Mouse (Mus musculus) cortical plate, adult 2 months (tissue): ENCODE results near the gene Nek8. TPM values are rescaled to one million over a fixed set of nuclear protein-coding genes. Genes with fewer than 3 reads are reported as not detected.

Experiments used
- H3K27ac ChIP-seq: fragments of 200-500 bp; 2 replicates; pipeline ENCODE4 v1.5.1; 2012; ENCODE audit warnings: low read length, control low read depth, inconsistent platforms; ENCODE audit not compliant: insufficient read depth
- H3K4me1 ChIP-seq: fragments of 200-500 bp; 2 replicates; pipeline ENCODE4 v1.6.1; 2011; ENCODE audit warnings: low read length; ENCODE audit not compliant: control insufficient read depth, insufficient read depth
- H3K4me3 ChIP-seq: fragments of 200-500 bp; 2 replicates; pipeline ENCODE4 v1.5.1; 2011; ENCODE audit warnings: mild to moderate bottlenecking, low read length, control low read depth; ENCODE audit not compliant: insufficient read depth
- CTCF ChIP-seq: fragments of 200-500 bp; IDR thresholded peaks from 2 replicates; pipeline ENCODE4 v1.5.1; 2011; ENCODE audit warnings: mild to moderate bottlenecking, control low read depth, low read length; ENCODE audit not compliant: insufficient read depth; ENCODE audit errors: extremely low read depth
- POLR2A ChIP-seq: fragments of 200-500 bp; IDR thresholded peaks from 2 replicates; pipeline ENCODE4 v1.6.1; 2011; ENCODE audit warnings: mild to moderate bottlenecking, low read length, control low read depth; ENCODE audit not compliant: insufficient read depth; ENCODE audit errors: extremely low read depth
- polyA plus RNA-seq: library from polyadenylated mRNA; depleted of rRNA; stranded (reverse); fragments of >200 nt; gene quantifications from 2 replicates; pipeline ENCODE4 v1.2.3, GENCODE M21; 2012

Gene Nek8
- polyA plus RNA-seq, 1 experiment = 6.2 TPM

GRCm38 (mm10) chr11:78183884-78184514 is 7.5 kb upstream of the Nek8 start:
- no peak overlapping the region; the same call in 1 of the 2 replicates for H3K4me3 ChIP-seq
- H3K4me1 ChIP-seq = no peaks in the 10 kb centered on the region
- no peak overlapping the region for H3K27ac ChIP-seq
- TF ChIP-seq CTCF (no peak), POLR2A (no peak)

GRCm38 (mm10) chr11:78182961-78183844 is 6.7 kb upstream of the Nek8 start, which contains the start of gene Rpl23a:
Gene Rpl23a (minus strand): TSS chr11:78183584.
- Histone ChIP-seq H3K27ac (peak within 1 kb of the TSS; percentile 57), H3K4me1 (no peaks in the 10 kb centered on the region), H3K4me3 (peak within 1 kb of the TSS; percentile 55)
- TF ChIP-seq POLR2A (peak; percentile 99), CTCF (0 out of 2 replicates have a peak, but pooled peaks have one; percentile 8)

DNA sequence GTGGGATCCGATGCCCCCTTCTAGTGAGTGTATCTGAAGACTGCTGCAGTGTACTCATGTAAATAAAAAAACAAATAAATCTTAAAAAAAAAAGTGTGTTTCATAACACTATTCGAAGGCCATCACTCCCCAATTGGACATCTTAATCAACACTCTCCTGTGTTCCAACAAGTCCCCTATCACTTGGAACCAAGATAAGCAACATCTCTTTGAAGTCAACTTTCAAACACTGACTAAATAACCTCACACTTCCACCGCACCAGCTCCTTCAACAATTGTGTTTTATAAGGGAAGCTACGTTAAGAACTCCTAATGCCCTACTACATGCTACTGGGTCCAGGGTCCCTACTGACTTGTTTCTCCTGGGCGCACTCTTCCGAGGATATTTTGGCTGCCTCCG is 6.0 kb upstream of the Nek8 start:
- 0 out of 2 replicates have a peak, but pooled peaks cover 2% of the 10 kb centered on the region for H3K4me1 ChIP-seq
- no peak overlapping the region for H3K27ac ChIP-seq
- peak overlapping the region; percentile 55 for H3K4me3 ChIP-seq
- no peak for TF ChIP-seq CTCF

GRCm38 (mm10) chr11:78181830-78182357 is 5.4 kb upstream of the Nek8 start:
- Histone ChIP-seq H3K27ac (no peak overlapping the region), H3K4me1 (0 out of 2 replicates have a peak, but pooled peaks cover 2% of the 10 kb centered on the region), H3K4me3 (peak overlapping the region; percentile 55; the same call in 1 of the 2 replicates)
- TF ChIP-seq CTCF (no peak), POLR2A (no peak)

GRCm38 (mm10) chr11:78180081-78180761 is 3.7 kb upstream of the Nek8 start:
- TF ChIP-seq CTCF (no peak), POLR2A (no peak)
- Histone ChIP-seq H3K4me3 (no peak overlapping the region), H3K4me1 (0 out of 2 replicates have a peak, but pooled peaks cover 2% of the 10 kb centered on the region), H3K27ac (no peak overlapping the region)

DNA sequence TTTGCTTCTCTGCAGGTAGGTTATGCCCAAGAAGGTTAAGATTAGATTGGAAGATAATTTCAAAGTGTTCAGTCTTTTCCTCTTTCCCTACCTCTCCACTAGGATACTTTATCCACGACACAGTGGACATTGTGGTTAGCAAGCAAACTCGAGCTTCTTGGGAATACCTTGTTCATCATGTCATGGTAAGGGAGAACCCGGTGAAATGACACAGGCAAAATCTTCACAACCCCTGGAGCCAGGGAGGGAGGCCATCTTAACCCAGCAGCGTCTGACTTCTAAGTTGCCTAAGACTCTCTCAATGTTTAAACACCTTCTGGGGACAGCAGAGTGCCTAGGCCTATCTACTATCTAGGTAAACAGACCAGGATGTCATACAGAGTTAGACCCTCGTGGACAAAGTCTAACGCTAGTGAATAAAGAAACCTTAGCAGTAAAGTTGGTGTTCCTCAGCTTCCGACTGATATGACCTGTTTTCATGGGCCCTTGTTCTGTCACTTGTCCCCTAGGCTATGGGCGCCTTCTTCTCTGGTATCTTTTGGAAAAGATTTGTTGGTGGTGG is 3.0 kb upstream of the Nek8 start:
- Histone ChIP-seq H3K27ac (no peak overlapping the region), H3K4me3 (peak overlapping the region; percentile 26; the same call in 1 of the 2 replicates), H3K4me1 (0 out of 2 replicates have a peak, but pooled peaks cover 2% of the 10 kb centered on the region)
- no peak for TF ChIP-seq CTCF

DNA sequence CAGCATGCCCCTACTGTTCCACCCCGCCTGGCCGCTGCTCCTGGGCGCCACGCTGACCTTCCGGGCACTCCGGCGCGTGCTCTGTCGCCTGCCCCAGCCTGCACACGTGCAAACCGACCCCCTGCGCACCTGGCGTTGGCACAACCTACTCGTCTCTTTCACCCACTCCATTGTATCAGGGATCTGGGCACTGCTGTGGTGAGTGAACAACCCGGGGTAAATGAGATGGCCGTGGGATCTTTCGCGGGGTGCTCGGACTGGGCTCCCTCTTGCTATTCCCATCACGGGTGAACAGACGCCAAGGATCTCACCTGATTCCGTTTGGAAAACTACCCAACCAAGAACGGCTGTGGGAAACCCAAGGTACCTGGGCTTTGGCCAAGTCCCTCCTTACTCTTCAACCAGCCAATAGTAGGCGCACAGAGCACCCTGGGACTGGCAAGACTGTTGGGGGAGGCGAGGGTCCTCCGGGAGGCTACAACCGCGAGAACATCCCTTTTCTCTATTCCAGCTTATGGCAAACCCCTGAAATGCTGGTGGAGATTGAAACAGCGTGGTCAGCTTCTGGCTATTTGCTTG is 2.5 kb upstream of the Nek8 start:
- H3K4me3 ChIP-seq = peak overlapping the region; percentile 26
- 0 out of 2 replicates have a peak, but pooled peaks cover 2% of the 10 kb centered on the region for H3K4me1 ChIP-seq
- H3K27ac ChIP-seq = peak overlapping the region; percentile 66
- 0 out of 2 replicates have a peak, but pooled peaks have one; percentile 19 for TF ChIP-seq POLR2A
- TF ChIP-seq CTCF = no peak

DNA sequence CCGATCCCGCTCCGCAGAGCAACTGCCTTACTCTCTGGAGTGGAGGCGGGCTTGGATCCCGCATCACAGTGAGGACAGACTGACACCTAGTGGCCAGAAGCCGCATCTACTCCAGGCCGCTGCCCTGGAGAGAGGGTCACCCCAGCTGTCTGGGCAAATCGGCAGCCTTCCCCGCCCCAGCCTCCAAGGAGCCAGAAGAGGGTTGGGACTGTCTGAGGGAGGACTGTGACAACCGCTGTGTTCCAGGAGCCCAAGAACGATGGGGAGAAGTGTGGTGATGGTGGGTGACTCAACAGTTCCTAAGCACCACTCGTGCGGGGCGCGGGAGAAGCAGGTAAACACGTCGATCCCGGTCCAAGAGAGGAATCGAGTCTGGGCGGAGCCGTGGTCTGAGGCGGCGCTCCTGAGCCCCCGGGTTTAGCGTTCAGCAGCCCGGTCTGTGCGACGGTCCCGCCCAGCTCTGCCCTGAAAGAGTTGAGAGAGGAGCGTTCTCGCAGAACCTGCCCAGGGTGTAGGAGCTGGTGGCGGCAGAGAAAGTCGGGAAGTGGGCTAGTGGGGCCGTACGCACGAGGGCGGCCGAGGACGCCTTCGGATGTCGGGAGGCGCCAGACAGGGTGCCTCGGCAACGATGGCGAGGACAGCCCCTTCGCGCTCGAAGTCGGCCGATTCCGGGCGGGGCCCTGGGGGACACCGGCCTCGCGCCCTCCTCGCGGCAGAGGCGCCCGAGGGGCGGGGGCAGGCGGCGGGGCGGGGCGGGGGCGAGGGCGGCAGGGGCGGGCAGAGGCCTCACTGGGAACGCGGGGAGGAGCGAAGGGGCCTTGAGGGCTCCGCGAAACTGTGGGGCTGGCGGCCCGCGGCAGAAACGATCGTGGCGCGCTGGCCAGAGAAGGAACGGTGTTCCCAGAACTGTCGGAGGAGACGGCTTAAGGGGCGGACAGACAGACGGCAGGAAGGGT is 1.7 kb upstream of the Nek8 start:
- peak; percentile 39; the same call in 1 of the 2 replicates for TF ChIP-seq POLR2A
- peak; percentile 91 for TF ChIP-seq CTCF
- peak overlapping the region; percentile 66 for H3K27ac ChIP-seq
- H3K4me1 ChIP-seq = 0 out of 2 replicates have a peak, but pooled peaks cover 2% of the 10 kb centered on the region
- peak overlapping the region; percentile 26 for H3K4me3 ChIP-seq
